Mouse (Mus musculus) kidney, adult 2 months (tissue): Measurements from ENCODE around the gene Trim10.
"Not testable (repeated sequence)": the region's sequence is repeated elsewhere in the genome, so short reads cannot be mapped to it uniquely, and the experiment has no call there.

ENCODE experiments used
- CTCF ChIP-seq: fragments of 200-500 bp; conservative IDR thresholded peaks from 2 replicates; pipeline ENCODE4 v1.5.1; 2011; ENCODE audit warnings: low read depth, mild to moderate bottlenecking, control low read depth, low read length, moderate library complexity, mixed read lengths; ENCODE audit not compliant: insufficient read depth, insufficient read length
- POLR2A ChIP-seq: fragments of 200-500 bp; IDR thresholded peaks from one replicate; pipeline ENCODE4 v1.6.1; 2011; ENCODE audit warnings: low read depth, low read length, control low read depth

DNA sequence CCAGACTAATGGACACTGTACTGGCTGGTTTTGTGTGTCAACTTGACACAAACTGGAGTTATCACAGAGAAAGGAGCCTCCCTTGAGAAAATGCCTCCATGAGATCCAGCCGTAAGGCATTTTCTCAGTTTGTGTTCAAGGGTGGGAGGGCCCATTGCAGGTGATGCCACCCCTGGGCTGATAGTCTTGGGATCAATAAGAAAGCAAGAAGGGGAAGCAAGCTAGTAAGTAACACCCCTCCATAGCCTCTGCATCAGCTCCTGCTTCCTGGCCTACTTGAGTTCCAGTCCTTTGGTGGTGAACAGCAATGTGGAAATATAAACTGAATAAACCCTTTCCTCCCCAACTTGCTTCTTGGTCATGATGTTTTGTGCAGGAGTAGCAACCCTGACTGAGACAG, 22.1 kb downstream of the Trim10 start:
- TF ChIP-seq CTCF, POLR2A: not testable (repeated sequence)
